Mouse (Mus musculus) midbrain, embryonic 14.5 days (tissue): ENCODE results near the gene Dst. TPM values are rescaled to one million over a fixed set of nuclear protein-coding genes. Genes with fewer than 3 reads are reported as not detected.

ENCODE experiments used
- ATAC-seq: fragments of 200-750 bp; cut with Nextera tagmentation; 2 replicates; pipeline ENCODE4 v1.8.0; 2017; ENCODE audit warnings: moderate number of reproducible peaks, moderate library complexity; ENCODE audit not compliant: low FRiP score, low TSS enrichment
- DNase-seq: peaks from one replicate; pipeline ENCODE4 v3.0.0-alpha.2; 2015
- H3K27ac ChIP-seq: fragments of 300-500 bp; sonication (generic); replicated peaks from 2 replicates; pipeline ENCODE4 v1.5.1; 2014; ENCODE audit warnings: mild to moderate bottlenecking, low read depth, low read length, moderate library complexity
- H3K27me3 ChIP-seq: fragments of 300-500 bp; sonication (generic); 2 replicates; pipeline ENCODE4 v1.6.1; 2014; ENCODE audit warnings: low read length, control low read depth, mixed read lengths; ENCODE audit not compliant: control insufficient read depth, insufficient read depth
- H3K36me3 ChIP-seq: fragments of 300-500 bp; sonication (generic); 2 replicates; pipeline ENCODE4 v1.6.1; 2014; ENCODE audit warnings: low read length, control low read depth; ENCODE audit not compliant: control insufficient read depth, insufficient read depth
- H3K4me1 ChIP-seq: fragments of 300-500 bp; sonication (generic); 2 replicates; pipeline ENCODE4 v1.6.1; 2014; ENCODE audit warnings: mild to moderate bottlenecking, antibody characterized with exemption, low read length, control low read depth; ENCODE audit not compliant: control insufficient read depth, insufficient read depth
- H3K4me2 ChIP-seq: fragments of 300-500 bp; sonication (generic); 2 replicates; pipeline ENCODE4 v1.6.1; 2014; ENCODE audit warnings: mild to moderate bottlenecking, low read length, moderate library complexity
- H3K4me3 ChIP-seq: fragments of 300-500 bp; sonication (generic); replicated peaks from 2 replicates; pipeline ENCODE4 v1.5.1; 2014; ENCODE audit warnings: low read depth, low read length
- H3K9ac ChIP-seq: fragments of 300-500 bp; sonication (generic); replicated peaks from 2 replicates; pipeline ENCODE4 v1.6.1; 2014; ENCODE audit warnings: mild to moderate bottlenecking, low read length, moderate library complexity
- H3K9me3 ChIP-seq: fragments of 300-500 bp; sonication (generic); 2 replicates; pipeline ENCODE4 v1.6.1; 2016; ENCODE audit warnings: low read length, control low read depth, mixed read lengths; ENCODE audit not compliant: control insufficient read depth
- WGBS: fragments of 180-500 bp; shearing (Covaris S2); extraction: QIAGEN DNeasy Blood & Tissue Kit; methylation state at CpG from one replicate; pipeline ENCODE4 v1.1.7; 2014; 5-methylcytosine and 5-hydroxymethylcytosine counted together
- microRNA-seq: library from miRNA; unstranded; fragments of <30 nt; microRNA quantifications from one replicate; pipeline ENCODE4, GENCODE M21; 2016
- polyA plus RNA-seq: library from polyadenylated mRNA; unstranded; fragments of >200 nt; fragmentation: Nextera tagmentation; extraction: Ambion mirVana; gene quantifications from 2 replicates; pipeline ENCODE4 v1.2.1, GENCODE M21; 2014

Dst gene
- polyA plus RNA-seq, 1 experiment from 2014 or later = 59.8 TPM

DNA sequence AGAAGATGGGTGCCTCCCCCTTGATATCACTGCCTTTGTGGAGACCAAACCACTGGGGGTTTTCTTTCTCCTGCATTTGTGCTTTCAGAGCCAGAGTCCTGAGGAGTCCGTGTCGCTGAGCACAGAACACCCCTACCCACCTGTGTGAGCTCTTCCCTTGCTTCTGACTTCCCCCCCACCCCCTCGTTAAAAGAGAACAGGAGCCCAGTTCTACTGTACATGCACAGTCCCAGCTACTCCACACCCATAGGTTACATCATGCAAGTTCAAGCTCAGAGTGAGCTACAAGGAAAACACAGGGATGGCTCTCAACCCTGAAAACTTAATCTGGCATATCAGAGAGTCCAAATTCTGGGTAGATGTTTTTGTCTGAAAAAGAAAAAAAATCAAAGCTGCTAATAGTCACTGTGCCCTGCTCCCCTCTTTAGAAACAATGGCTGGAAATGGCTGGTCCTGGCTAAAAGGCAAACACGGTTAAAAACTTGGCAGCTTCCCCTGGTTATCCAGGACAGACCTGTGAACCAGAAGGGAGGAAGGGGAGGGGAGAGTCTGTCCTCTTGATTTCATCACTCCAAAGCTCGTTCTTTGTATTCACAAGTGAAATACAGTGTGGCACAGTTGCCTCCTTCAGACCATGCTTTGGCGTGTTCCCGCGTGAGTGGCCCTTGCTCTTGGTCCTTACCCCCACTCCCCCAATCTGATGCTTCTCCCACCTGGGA, 402.7 kb downstream of the Dst start:
- ATAC-seq = no peak
- Histone ChIP-seq H3K9ac (no peak overlapping the region), H3K36me3 (peaks cover 29% of the 10 kb centered on the region), H3K9me3 (no peaks in the 10 kb centered on the region), H3K27me3 (no peaks in the 10 kb centered on the region), H3K4me3 (no peak overlapping the region), H3K27ac (no peak overlapping the region), H3K4me2 (no peak overlapping the region), H3K4me1 (no peaks in the 10 kb centered on the region)
- DNase-seq = no peak
- WGBS = 86% methylated on average over 8 of the region's 8 CpGs

DNA sequence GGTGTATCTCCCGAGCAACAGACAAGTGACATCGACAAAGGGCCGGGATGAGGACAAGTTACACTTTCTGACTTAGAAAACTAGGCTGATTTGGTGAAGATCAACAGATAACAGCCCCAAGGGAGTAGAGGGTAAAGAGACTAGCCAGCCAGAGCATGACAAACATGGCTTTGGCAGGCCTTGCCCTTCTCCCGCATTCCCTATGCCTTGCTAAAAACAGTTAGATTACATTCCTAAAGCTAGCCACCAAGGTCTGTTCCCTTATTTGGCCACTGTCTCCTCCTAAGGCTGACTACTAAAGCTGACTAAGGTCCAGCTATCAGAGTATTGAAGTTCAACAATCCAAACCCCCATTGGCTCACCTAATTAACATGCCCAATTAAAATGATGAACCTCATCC, 404.8 kb downstream of the Dst start:
- Histone ChIP-seq H3K4me2 (no peak overlapping the region), H3K36me3 (peaks cover 9% of the 10 kb centered on the region), H3K27me3 (no peaks in the 10 kb centered on the region), H3K27ac (no peak overlapping the region), H3K4me1 (no peaks in the 10 kb centered on the region), H3K4me3 (no peak overlapping the region), H3K9ac (no peak overlapping the region), H3K9me3 (no peaks in the 10 kb centered on the region)
- DNase-seq = no peak
- ATAC-seq = no peak
- 90% methylated on average over 4 of the region's 4 CpGs for WGBS

DNA sequence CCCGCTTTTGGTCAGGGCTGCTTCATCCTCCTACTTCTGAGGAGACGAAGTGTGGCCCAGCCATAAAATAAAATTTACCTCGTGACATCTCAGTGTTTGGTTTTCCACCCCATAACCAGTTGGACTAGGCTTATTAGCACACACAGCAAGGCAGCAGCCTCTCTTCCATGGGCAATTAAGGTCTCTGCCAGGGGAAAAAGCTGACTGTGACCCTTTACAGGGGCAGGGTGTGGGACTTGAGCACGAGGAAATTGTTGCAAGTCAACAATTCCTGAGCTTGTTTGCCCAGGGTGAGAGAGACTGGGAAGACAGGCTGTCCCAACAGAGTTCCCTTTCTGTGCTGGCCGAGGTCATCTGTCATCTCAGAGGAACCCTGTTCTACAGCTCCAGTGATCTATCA, 407.4 kb downstream of the Dst start:
- 82% methylated on average over 5 of the region's 5 CpGs for WGBS
- no peaks in the 10 kb centered on the region for H3K36me3 ChIP-seq
- H3K27ac ChIP-seq = no peak overlapping the region
- H3K9ac ChIP-seq = no peak overlapping the region
- H3K4me1 ChIP-seq = no peaks in the 10 kb centered on the region
- no peaks in the 10 kb centered on the region for H3K9me3 ChIP-seq
- DNase-seq (no peak), ATAC-seq (no peak)
- H3K4me3 ChIP-seq = no peak overlapping the region
- H3K27me3 ChIP-seq = no peaks in the 10 kb centered on the region
- H3K4me2 ChIP-seq = no peak overlapping the region

DNA sequence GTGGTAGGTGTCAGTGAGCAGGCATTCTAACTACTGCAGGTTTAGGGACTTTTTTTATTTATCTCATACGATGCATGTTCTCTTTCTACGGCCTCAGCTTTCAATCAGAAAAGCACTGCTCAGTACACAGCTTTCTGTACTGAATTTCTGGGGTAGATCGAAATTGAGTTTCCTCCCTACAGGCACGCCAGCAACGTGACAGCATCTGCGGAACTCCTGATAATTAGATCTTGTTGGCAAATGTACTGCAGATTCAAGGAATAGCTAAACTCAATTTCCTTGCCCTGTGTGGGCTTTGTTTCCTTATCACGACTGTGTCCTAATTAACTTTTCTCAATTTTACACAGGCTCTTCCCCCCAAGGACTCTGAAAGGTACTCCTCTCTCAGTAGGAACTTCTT, 416.2 kb downstream of the Dst start:
- Histone ChIP-seq H3K27me3 (no peaks in the 10 kb centered on the region), H3K9ac (no peak overlapping the region), H3K27ac (no peak overlapping the region), H3K9me3 (no peaks in the 10 kb centered on the region), H3K4me3 (no peak overlapping the region), H3K36me3 (no peaks in the 10 kb centered on the region), H3K4me1 (no peaks in the 10 kb centered on the region), H3K4me2 (no peak overlapping the region)
- WGBS = 77% methylated on average over 7 of the region's 7 CpGs
- ATAC-seq (no peak), DNase-seq (peak; percentile 22)

DNA sequence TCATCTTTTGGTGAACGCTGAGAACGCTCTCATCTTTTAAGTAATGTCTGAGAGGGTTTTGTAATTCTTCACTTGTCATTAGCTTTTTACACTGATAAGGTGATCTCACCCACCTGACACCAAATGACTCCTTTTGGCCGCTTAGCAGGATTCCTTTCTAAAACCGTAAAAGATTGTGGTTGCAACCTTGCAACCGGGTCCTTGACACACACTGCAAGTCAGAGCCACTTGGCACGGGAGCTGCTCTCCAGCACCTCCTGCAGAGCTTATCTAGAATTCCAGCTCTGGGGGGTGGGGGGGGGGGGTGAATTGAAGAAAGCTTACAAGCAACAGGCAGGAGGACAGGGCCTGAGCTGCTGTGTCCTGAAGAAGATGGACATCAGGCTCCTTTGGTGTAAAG, 420.6 kb downstream of the Dst start:
- Histone ChIP-seq H3K4me2 (no peak overlapping the region), H3K27me3 (no peaks in the 10 kb centered on the region), H3K36me3 (no peaks in the 10 kb centered on the region), H3K4me3 (no peak overlapping the region), H3K9me3 (no peaks in the 10 kb centered on the region), H3K4me1 (no peaks in the 10 kb centered on the region), H3K27ac (no peak overlapping the region), H3K9ac (no peak overlapping the region)
- ATAC-seq (no peak), DNase-seq (no peak)
- WGBS = 93% methylated on average over 6 of the region's 6 CpGs

GRCm38 (mm10) chr1:34331767-34332166, 423.7 kb downstream of the Dst start:
- no peak overlapping the region for H3K4me3 ChIP-seq
- H3K4me1 ChIP-seq = no peaks in the 10 kb centered on the region
- H3K36me3 ChIP-seq = no peaks in the 10 kb centered on the region
- H3K4me2 ChIP-seq = no peak overlapping the region
- H3K27ac ChIP-seq = no peak overlapping the region
- ATAC-seq (no peak), DNase-seq (no peak)
- no peaks in the 10 kb centered on the region for H3K9me3 ChIP-seq
- H3K27me3 ChIP-seq = no peaks in the 10 kb centered on the region
- H3K9ac ChIP-seq = no peak overlapping the region
- 84% methylated on average over 3 of the region's 3 CpGs for WGBS

Small RNA genes within 50 kb of the gene (microRNA-seq; reads per million reads assigned to microRNA genes)
- gene Mir6896 = not detected

Other genes with a start within 250 kb of the Dst start
- gene Prim2, start 238.4 kb upstream of the Dst start, polyA plus RNA-seq = 22.5 and 25.4 TPM in 2 replicates
- gene Rab23, start 188.3 kb upstream of the Dst start, polyA plus RNA-seq = 24.6 and 29.9 TPM in 2 replicates
- gene Bag2, start 150.4 kb upstream of the Dst start, polyA plus RNA-seq = 19.8 and 22.2 TPM in 2 replicates
- gene Zfp451, start 93.6 kb upstream of the Dst start, polyA plus RNA-seq = 58.2 and 70.6 TPM in 2 replicates
- gene Bend6, start 409 bp upstream of the Dst start, polyA plus RNA-seq = 32.1 and 40.6 TPM in 2 replicates